Mouse (Mus musculus): ENCODE data around the gene Lrrk1.

Lrrk1 gene

GRCm38 (mm10) chr7:66296921-66297655 lies 91.1 kb downstream of the Lrrk1 start:
- DNase-seq, result no peak

- DNase-seq, result no peak
Observed at GRCm38 (mm10) chr7:66292552-66293376, 95.4 kb downstream of the Lrrk1 start.

- DNase-seq, result no peak
Observed at GRCm38 (mm10) chr7:66292010-66292409, 96.1 kb downstream of the Lrrk1 start.

- no peak for DNase-seq
Observed at GRCm38 (mm10) chr7:66282984-66283612, 105.1 kb downstream of the Lrrk1 start.

- no peak for DNase-seq
Observed at GRCm38 (mm10) chr7:66282265-66282664, 105.9 kb downstream of the Lrrk1 start.

- DNase-seq, result no peak
Observed at GRCm38 (mm10) chr7:66278001-66278400, 110.1 kb downstream of the Lrrk1 start.

GRCm38 (mm10) chr7:66273494-66273893 lies 114.7 kb downstream of the Lrrk1 start:
- DNase-seq, result no peak

GRCm38 (mm10) chr7:66271226-66271625 lies 116.9 kb downstream of the Lrrk1 start:
- DNase-seq, result no peak

GRCm38 (mm10) chr7:66266942-66267850 lies 121.0 kb downstream of the Lrrk1 start:
- no peak for DNase-seq

- DNase-seq, result no peak
Observed at GRCm38 (mm10) chr7:66263421-66263820, 124.7 kb downstream of the Lrrk1 start.

GRCm38 (mm10) chr7:66262570-66263156 lies 125.5 kb downstream of the Lrrk1 start:
- DNase-seq, result no peak

GRCm38 (mm10) chr7:66260763-66261390 lies 127.3 kb downstream of the Lrrk1 start:
- peak; percentile 80 for DNase-seq

GRCm38 (mm10) chr7:66260295-66260694 lies 127.9 kb downstream of the Lrrk1 start:
- DNase-seq, result peak; percentile 48

- DNase-seq, result no peak
Observed at GRCm38 (mm10) chr7:66259436-66260206, 128.5 kb downstream of the Lrrk1 start.

GRCm38 (mm10) chr7:66258997-66259396 lies 129.2 kb downstream of the Lrrk1 start:
- DNase-seq, result no peak

GRCm38 (mm10) chr7:66257232-66257631 lies 130.9 kb downstream of the Lrrk1 start:
- no peak for DNase-seq

- DNase-seq, result no peak
Observed at GRCm38 (mm10) chr7:66256441-66256840, 131.7 kb downstream of the Lrrk1 start.

- no peak for DNase-seq
Observed at GRCm38 (mm10) chr7:66254993-66255392, 133.2 kb downstream of the Lrrk1 start.

GRCm38 (mm10) chr7:66253975-66254651 lies 134.0 kb downstream of the Lrrk1 start:
- peak; percentile 32 for DNase-seq

- peak; percentile 45 for DNase-seq
Observed at GRCm38 (mm10) chr7:66250030-66250429, 138.1 kb downstream of the Lrrk1 start.
